Comparison of ENCODE assay signal across 8 mouse cellular contexts in the genomic region with DNA sequence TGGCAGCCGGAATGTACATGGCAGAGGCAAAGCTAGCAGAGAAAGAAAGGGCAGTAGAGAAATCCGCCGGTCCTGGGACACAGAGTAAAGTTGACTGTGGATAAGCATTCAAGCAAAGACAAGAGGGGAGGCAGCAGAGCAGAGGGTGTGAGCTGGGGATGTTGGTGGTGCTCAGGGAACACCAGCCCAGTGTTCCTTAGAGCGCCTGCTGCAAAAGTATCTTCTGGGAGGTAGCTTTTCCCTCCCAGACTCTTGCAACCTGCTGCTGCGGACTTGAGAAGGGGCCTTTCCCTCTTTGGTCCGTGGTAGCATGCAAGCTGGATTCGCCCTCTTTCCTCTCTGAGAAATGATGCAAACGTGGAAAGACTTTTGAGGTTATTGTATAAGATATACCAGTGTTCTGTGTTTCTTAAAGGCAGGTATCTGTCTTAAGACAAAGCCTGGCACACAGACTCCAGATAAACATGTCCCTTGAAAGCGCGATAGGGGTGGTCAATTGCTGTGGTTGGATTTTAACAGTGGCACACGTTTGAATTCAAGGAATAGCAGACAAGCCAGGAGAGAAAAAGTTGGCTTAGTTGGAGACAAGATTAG. TPM values are rescaled to one million over a fixed set of nuclear protein-coding genes. Genes with fewer than 3 reads are reported as not detected.
DNase-seq lines count a peak whose midpoint lies in the region; ATAC-seq and TF ChIP-seq lines count a peak whose summit lies in the region.

No protein-coding gene starts in this region.

- H3K36me3 ChIP-seq in heart, embryonic 12.5 days: peaks cover 9% of the 10 kb centered on the region
- H3K36me3 ChIP-seq in G1E (replicated peaks): peaks cover 21% of the 10 kb centered on the region
- H3K36me3 ChIP-seq in hindbrain, embryonic 10.5 days: peaks cover 11% of the 10 kb centered on the region
- H3K36me3 ChIP-seq in midbrain, embryonic 10.5 days: peaks cover 8% of the 10 kb centered on the region

- H3K9me3 ChIP-seq in heart, embryonic 12.5 days (replicated peaks): no peaks in the 10 kb centered on the region
- H3K9me3 ChIP-seq in G1E (replicated peaks): no peaks in the 10 kb centered on the region
- no peaks in the 10 kb centered on the region for H3K9me3 ChIP-seq in hindbrain, embryonic 10.5 days
- H3K9me3 ChIP-seq in midbrain, embryonic 10.5 days (replicated peaks): no peaks in the 10 kb centered on the region

- 31% methylated on average over 11 of the region's 11 CpGs for WGBS in heart, embryonic 12.5 days
- 41% methylated on average over 11 of the region's 11 CpGs for WGBS in hindbrain, embryonic 10.5 days
- WGBS in midbrain, embryonic 10.5 days: 32% methylated on average over 11 of the region's 11 CpGs

- H3K4me3 ChIP-seq in heart, embryonic 12.5 days: peak overlapping the region; percentile 63
- peak overlapping the region; percentile 89; the same call in 1 of the 2 replicates for H3K4me3 ChIP-seq in G1E (ENCODE audit: low read depth, low read length)
- peak overlapping the region; percentile 75 for H3K4me3 ChIP-seq in hindbrain, embryonic 10.5 days
- H3K4me3 ChIP-seq in midbrain, embryonic 10.5 days: peak overlapping the region; percentile 73

- H3K27me3 ChIP-seq in heart, embryonic 12.5 days (replicated peaks): 0 out of 2 replicates have a peak, but pooled peaks cover 13% of the 10 kb centered on the region
- H3K27me3 ChIP-seq in G1E (ENCODE audit: insufficient read depth, low read length): no peaks in the 10 kb centered on the region; the same call in 1 of the 2 replicates
- no peaks in the 10 kb centered on the region for H3K27me3 ChIP-seq in hindbrain, embryonic 10.5 days (ENCODE audit: insufficient read depth, poor library complexity, severe bottlenecking)
- H3K27me3 ChIP-seq in midbrain, embryonic 10.5 days (ENCODE audit: low read depth, poor library complexity, severe bottlenecking): no peaks in the 10 kb centered on the region; the same call in 1 of the 2 replicates

- no peak for DNase-seq in heart, adult 18-20 months
- no peak for DNase-seq in G1E (ENCODE audit: low spot score)
- no peak for DNase-seq in hindbrain, embryonic 10.5 days (ENCODE audit: low spot score)
- peak; percentile 19 for DNase-seq in midbrain, embryonic 10.5 days (ENCODE audit: low spot score)
- DNase-seq in B cell, adult 2 months: no peak
- no peak for DNase-seq in spleen, postnatal 10 days (ENCODE audit: low spot score in 2 of 2)
- DNase-seq in kidney, adult 18-20 months: no peak

- H3K4me2 ChIP-seq in heart, embryonic 12.5 days: peak overlapping the region; percentile 81

- peaks cover 38% of the 10 kb centered on the region for H3K4me1 ChIP-seq in heart, embryonic 12.5 days (replicated peaks)
- H3K4me1 ChIP-seq in G1E (ENCODE audit: insufficient read depth, low read depth, low read length): peaks cover 50% of the 10 kb centered on the region
- peaks cover 24% of the 10 kb centered on the region for H3K4me1 ChIP-seq in hindbrain, embryonic 10.5 days (replicated peaks)
- peaks cover 30% of the 10 kb centered on the region for H3K4me1 ChIP-seq in midbrain, embryonic 10.5 days

- no peak for ATAC-seq in heart, embryonic 12.5 days (ENCODE audit: insufficient number of reproducible peaks, low FRiP score)
- ATAC-seq in G1E (ENCODE audit: extremely low read depth, insufficient number of reproducible peaks, low FRiP score, poor library complexity, severe bottlenecking): 0 out of 2 replicates have a peak, but pooled peaks have one; percentile 2

- no peak for TF ChIP-seq CTCF in G1E (IDR thresholded peaks at IDR 0.05; ENCODE audit: low read depth, low read length)

- H3K27ac ChIP-seq in heart, embryonic 12.5 days (ENCODE audit: poor library complexity, severe bottlenecking): no peak overlapping the region; the same call in 1 of the 2 replicates
- H3K27ac ChIP-seq in hindbrain, embryonic 10.5 days: peak overlapping the region; percentile 93
- H3K27ac ChIP-seq in midbrain, embryonic 10.5 days (replicated peaks): peak overlapping the region; percentile 93

- H3K9ac ChIP-seq in heart, embryonic 12.5 days: peak overlapping the region; percentile 81

RNA-seq across cellular contexts. Expression of a gene that starts 14.3 kb away (rescaled TPM):
- 26.9 and 30.1 TPM in 2 replicates for polyA plus RNA-seq in heart, embryonic 12.5 days (2016; fragmentation: Nextera tagmentation; extraction: Ambion mirVana)
- total RNA-seq in heart, adult 18-20 months (2021): 1 to 10 TPM; 8.5 to 9.5 TPM
- total RNA-seq in G1E (2014; fragmentation: Nextera tagmentation) (61.3 and 71.2 TPM in 2 replicates), G1E (2017) (44.4 and 55.5 TPM in 2 replicates)
- 17.1 and 18.8 TPM in 2 replicates for polyA plus RNA-seq in G1E (2012)
- 36.5 and 44.1 TPM in 2 replicates for polyA plus RNA-seq in hindbrain, embryonic 10.5 days (2016; fragmentation: Nextera tagmentation; extraction: Ambion mirVana)
- 46.2 and 47.3 TPM in 2 replicates for polyA plus RNA-seq in midbrain, embryonic 10.5 days (2016; fragmentation: Nextera tagmentation; extraction: Ambion mirVana)

RNA-seq across cellular contexts. Expression of a gene that starts 15.4 kb away (rescaled TPM):
- 80.3 and 82.2 TPM in 2 replicates for polyA plus RNA-seq in heart, embryonic 12.5 days (2016; fragmentation: Nextera tagmentation; extraction: Ambion mirVana)
- total RNA-seq in heart, adult 18-20 months (2021): 1,000 to 10,000 TPM in 1 of 2 experiments, 100 to 1,000 TPM in 1; 867 to 1,020 TPM
- total RNA-seq in G1E (2014; fragmentation: Nextera tagmentation) (9.0 and 13.5 TPM in 2 replicates), G1E (2017) (42.7 and 48.1 TPM in 2 replicates)
- 10.2 and 13.3 TPM in 2 replicates for polyA plus RNA-seq in G1E (2012)
- polyA plus RNA-seq in hindbrain, embryonic 10.5 days (2016; fragmentation: Nextera tagmentation; extraction: Ambion mirVana): 33.0 and 37.9 TPM in 2 replicates
- 36.3 and 43.1 TPM in 2 replicates for polyA plus RNA-seq in midbrain, embryonic 10.5 days (2016; fragmentation: Nextera tagmentation; extraction: Ambion mirVana)

RNA-seq across cellular contexts. Expression of a gene that starts 57.6 kb away (rescaled TPM):
- 76.2 and 78.9 TPM in 2 replicates for polyA plus RNA-seq in heart, embryonic 12.5 days (2016; fragmentation: Nextera tagmentation; extraction: Ambion mirVana)
- 100 to 1,000 TPM; 107 to 122 TPM for total RNA-seq in heart, adult 18-20 months (2021)
- total RNA-seq in G1E (2014; fragmentation: Nextera tagmentation): 30.4 and 32.2 TPM in 2 replicates
- total RNA-seq in G1E (2017): 27.2 and 37.5 TPM in 2 replicates
- 4.2 and 5.1 TPM in 2 replicates for polyA plus RNA-seq in G1E (2012)
- polyA plus RNA-seq in hindbrain, embryonic 10.5 days (2016; fragmentation: Nextera tagmentation; extraction: Ambion mirVana): 39.4 and 48.8 TPM in 2 replicates
- 41.7 and 47.2 TPM in 2 replicates for polyA plus RNA-seq in midbrain, embryonic 10.5 days (2016; fragmentation: Nextera tagmentation; extraction: Ambion mirVana)

RNA-seq across cellular contexts. Expression of a gene that starts 59.2 kb away (rescaled TPM):
- 1.4 TPM in 2 replicates for polyA plus RNA-seq in heart, embryonic 12.5 days (2016; fragmentation: Nextera tagmentation; extraction: Ambion mirVana)
- under 1 TPM; 0.39 to 0.50 TPM for total RNA-seq in heart, adult 18-20 months (2021)
- total RNA-seq in G1E (2014; fragmentation: Nextera tagmentation): not detected in 2 replicates
- not detected in 2 replicates for total RNA-seq in G1E (2017)
- polyA plus RNA-seq in G1E (2012): not detected in 2 replicates
- polyA plus RNA-seq in hindbrain, embryonic 10.5 days (2016; fragmentation: Nextera tagmentation; extraction: Ambion mirVana): 5.9 and 12.2 TPM in 2 replicates
- polyA plus RNA-seq in midbrain, embryonic 10.5 days (2016; fragmentation: Nextera tagmentation; extraction: Ambion mirVana): 7.3 and 11.2 TPM in 2 replicates
